Mouse (Mus musculus) urinary bladder, postnatal 14 days (tissue): ENCODE results near the gene Samsn1.
"Not testable (repeated sequence)": the region's sequence is repeated elsewhere in the genome, so short reads cannot be mapped to it uniquely, and the experiment has no call there.

ENCODE experiments used
- DNase-seq: peaks from one replicate; pipeline ENCODE4 v3.0.0; 2021; ENCODE audit warnings: low spot score

Gene Samsn1

DNA sequence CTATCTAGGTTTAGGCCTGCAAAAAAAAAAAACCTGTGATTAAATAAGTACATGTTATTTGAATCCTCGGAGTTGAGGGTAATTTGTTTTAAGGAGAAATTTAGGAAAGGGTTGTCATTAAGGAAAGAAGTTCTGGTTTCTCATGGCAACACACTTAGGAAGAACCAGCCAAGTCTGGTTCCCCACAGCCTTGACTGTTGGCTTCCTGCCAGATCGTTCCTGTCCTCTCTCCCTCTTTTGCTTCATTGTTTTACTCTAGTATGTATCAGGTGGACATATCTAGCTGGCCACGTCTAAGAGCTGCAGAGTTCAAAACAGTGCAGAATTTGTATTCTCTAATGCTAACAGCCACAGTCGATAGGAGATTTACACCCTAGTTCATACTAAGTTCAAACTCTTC, 146.2 kb downstream of the Samsn1 start:
- DNase-seq: no peak

DNA sequence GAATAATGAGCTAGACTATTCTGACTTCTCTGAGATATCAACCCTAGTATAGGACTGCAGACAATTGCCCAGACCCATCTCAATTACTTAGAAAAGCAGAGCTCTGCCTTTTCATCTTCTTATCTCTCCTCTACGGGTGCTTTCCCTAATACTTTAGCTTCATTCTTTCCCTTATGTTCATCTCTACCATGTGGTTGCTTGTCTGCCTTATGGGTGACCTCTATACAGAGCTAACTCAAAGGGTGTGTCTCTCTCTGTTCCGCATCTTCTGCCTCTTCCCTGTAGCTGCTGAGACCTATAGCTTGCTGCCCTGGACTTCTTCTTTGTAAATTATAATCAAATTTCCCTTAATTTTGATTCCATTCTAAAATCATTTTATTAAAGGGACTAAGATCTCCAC, 147.6 kb downstream of the Samsn1 start:
- DNase-seq: no peak

GRCm38 (mm10) chr16:75872241-75872640, 149.8 kb downstream of the Samsn1 start:
- no peak for DNase-seq

DNA sequence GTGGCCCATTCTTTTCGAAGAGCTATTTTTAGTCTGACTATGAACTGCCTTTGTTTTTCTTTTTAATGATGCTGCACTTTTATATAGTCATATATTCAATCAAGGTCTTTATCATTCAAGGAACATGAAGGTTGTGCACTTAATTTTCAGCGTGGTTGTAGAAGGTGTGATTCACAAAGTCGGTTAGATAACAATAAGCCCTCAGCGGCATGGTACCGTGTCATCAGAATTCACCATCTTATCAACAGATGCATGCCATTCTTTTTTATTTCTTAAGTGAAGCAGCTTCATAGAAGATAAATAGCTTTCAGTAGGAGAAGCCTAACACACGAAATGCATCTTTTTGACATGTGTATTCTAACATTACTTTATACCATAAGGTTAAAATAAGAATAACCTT, 154.7 kb downstream of the Samsn1 start:
- no peak for DNase-seq

DNA sequence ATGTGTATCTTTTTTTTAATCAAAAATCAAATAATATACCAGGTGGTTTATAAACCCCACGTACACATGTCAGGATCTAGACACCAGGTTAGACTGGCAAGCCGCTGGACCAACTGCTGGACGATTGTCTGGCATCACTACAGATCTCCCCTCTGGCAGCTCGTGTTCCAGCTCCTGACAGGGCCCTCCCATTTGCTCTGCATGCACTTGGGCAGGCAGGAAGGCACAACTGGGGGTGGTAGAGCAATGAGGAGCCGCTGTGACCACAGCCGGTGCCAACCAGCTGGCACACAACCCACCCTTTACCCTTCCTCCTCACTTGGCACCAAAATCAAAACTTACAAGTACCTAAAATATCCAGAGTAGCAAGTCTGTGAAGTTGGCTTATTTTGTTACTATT, 156.6 kb downstream of the Samsn1 start:
- no peak for DNase-seq

DNA sequence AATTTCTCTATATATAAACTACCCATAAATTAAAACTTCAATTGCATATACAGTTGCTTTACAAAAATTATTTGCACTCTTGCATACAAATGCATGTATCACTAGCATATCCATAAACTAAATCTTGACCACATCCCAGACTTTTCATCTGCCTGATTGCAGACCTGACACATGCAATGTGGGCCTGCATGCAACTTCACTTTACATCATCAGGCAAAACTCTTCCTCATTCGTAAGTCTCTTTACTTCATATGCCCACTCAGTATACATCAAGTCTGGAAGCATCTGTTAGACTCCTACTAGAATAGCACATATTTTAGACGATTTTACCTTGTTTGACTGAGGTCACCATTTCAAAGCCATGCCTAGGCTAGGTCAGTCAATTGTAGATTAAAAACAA, 157.4 kb downstream of the Samsn1 start:
- DNase-seq: no peak

DNA sequence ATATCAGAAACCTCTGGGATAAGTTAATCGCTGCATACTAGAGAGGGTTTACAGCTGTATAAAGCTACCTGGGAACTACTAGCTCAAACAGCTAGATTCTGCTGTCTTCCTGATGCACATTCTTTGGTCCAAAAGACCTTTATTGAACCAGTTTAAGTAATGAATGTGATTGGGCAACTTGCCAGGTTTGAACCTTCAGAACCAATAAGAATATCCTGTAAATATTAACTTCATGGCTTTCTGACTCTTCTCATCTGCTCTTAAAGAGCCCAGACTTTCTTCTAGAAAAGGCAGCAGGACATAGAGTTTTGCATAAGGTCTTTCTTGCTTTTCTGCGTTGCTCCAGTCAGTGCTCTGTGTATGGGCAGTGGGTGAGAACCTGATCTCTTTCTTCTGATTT, 165.7 kb downstream of the Samsn1 start:
- DNase-seq: no peak

GRCm38 (mm10) chr16:75855402-75855801, 166.7 kb downstream of the Samsn1 start:
- DNase-seq: no peak

GRCm38 (mm10) chr16:75853556-75854271, 168.4 kb downstream of the Samsn1 start:
- no peak for DNase-seq

GRCm38 (mm10) chr16:75852485-75852884, 169.6 kb downstream of the Samsn1 start:
- DNase-seq: no peak

DNA sequence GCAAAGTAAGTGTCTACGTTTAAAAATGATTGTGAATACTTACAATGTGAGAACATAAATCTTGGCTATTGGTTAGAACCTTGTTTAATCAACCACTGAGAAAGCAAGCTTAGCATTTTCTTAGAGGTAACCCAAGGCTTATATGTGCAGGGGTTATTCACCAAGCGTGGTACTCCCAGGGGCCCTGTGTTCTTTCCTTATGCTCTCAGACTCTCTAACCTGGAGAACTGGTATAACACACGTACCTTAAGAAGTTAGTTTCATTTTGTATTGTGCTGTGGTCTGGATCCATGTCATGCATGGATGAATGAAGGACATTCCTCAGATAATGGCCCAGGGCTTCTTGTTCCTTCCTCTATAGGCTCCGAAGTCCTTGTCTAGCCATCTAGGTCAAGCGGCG, 173.0 kb downstream of the Samsn1 start:
- DNase-seq: no peak

DNA sequence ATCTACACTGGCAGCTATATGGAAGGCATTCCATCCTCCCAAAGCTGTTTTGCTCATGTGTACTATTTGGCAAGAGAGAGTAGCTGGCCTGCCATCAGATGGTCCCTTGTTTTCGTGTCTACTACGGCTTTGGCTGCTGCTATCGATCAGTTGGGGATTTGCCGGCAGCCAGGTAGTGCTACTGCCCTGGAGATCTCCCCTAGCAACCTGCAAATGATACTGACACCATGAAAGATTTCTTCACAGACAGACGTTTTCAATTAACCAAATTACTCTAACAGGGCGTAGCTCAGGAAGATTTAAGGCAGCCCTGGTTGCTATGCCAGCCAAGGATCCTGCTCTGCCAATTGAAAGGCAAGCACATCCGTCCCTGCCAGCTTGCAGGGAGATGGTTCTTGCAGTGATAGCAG, 178.4 kb downstream of the Samsn1 start:
- DNase-seq: no peak

DNA sequence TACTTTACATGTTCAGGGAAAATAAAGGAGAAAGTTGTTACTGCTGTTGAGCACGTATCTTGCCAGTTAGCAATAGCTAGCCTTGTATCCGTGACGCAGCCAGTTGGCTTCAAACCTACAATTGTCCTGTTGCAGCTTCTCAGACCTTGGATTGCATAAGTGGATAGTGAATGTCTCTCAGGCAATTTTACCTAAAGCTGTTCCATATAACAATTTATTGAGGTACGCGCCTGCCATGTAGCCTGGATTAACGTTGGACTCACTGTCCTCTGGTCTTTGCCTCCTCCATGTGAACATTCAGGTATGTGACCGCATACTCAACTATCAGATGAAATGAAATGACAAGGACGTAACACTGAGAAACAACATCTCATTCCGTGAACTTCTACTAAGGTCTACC, 179.1 kb downstream of the Samsn1 start:
- DNase-seq: no peak

DNA sequence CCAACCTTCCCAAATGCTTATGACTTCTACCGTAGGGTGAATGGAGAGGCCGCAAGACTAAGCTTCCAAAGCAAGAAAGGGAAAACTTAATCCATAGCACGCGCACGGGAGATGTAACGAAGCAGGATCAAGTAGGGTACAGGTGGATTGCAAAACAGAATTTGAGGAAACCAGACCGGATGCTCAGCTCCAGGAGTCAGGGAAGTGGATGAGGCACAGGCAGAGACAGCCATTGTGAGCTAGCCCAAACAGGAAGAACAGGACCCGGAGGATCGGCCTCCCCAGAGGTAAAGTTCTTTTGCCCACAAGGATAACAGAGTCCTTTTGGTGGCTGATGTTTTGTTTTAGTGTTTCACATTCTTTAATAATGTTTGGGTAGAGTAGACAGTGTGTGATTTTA, 179.5 kb downstream of the Samsn1 start:
- DNase-seq: no peak

DNA sequence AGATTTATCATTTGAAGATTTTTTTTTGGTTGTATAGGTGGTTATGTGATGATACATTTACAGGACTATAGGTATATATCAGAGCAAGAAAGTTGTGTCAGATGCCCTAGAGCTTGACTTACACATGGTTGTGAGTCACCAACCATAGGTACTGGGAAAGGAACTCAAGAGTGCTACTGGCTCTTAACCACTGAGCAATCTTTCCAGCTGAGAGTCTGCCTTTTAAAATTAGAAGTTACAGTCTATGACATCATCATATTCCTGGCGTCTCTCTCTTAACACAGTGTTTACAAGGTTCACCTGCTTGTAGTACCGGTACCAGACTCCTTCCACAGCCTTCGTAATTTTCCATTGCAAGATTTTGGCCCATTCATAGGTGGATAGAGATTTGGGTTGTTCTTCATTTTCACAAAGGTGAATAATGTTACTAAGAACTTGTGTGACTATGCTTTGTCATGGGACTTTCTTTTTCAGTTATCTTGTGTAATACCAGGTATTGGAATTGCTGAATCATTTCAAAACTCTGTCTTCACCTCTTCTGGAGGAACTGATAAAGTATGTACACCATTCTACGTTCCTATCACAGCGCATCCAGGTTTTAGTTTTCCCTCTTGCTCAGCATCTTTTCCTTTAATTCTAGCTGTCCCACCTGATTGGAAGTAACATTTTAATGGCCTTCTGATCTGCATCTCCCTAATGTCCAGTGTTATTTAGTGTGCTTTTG, 184.2 kb downstream of the Samsn1 start:
- DNase-seq: no peak

DNA sequence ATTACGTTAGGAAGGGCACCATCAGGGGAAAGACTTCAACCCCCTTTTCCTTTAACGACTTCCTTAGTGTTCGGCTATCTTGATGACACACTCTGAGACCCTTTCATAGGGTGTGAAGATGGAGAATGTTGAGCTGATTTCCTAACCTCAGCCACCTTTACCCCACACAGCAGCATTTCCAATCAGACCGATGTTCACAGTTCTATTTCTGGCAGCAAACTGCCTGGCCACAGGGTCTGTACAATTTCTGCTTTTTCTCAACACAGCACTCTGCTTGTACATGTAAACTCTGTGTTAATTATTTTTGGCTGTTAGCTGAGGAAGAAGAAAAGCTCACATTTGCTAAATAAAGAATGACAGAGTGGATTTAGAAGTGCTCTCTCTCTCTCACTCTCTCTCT, 190.7 kb downstream of the Samsn1 start:
- no peak for DNase-seq

GRCm38 (mm10) chr16:75826949-75827348, 195.1 kb downstream of the Samsn1 start:
- DNase-seq: not testable (repeated sequence)

DNA sequence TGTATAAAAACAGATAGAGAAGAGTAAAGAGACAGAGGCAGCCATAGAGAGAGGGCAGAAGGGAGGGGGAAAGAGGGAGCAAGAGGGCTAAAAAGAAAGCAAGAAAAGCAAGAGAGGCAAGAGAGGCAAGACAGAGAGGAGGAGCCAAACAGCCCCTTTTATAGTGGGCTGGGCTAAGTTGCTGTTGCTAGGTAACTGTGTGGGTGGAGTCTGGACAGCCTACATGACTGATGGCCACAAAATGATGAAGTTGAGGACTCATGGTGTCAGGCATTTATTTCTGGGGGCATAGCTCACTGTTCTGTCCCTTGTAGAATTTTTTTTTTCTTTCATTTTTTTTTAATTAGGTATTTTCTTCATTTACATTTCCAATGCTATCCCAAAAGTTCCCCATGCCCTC, 195.6 kb downstream of the Samsn1 start:
- DNase-seq: no peak

DNA sequence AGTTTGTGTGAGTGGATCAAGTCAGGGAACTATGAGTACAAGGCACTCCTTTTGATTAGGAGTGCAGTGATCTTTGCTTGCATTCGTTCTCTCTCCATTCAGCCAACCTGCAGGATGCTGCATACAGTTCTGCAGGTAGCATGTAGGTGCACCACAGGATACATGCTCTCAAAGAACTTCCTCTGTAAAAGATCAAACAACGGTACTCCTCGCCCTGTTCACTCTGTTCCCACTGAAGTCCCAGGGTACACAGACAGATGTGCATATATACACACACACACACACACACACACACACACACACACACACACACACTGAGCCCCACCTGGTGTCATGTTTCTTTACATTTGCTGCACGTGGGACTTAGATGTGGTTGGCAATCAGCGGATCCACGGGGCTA, 198.9 kb downstream of the Samsn1 start:
- no peak for DNase-seq

DNA sequence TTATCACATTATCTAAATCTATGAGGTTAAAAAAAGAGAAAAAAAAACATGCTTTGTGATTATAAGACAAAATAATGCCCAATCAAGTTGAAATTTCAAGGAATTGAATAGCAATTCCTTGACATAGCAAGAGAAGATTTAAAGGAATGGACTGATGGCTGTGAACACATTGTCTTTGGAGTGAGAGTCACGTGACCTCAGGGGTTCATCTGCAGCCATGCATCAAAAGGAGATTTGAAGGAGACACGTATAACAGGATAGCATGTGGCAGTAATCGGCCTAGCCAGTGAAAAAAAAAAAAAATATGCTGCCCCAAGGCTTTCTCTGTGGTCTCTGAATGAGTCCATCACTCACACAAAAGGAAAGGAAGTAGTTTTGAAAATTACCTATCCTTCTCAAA, 201.1 kb downstream of the Samsn1 start:
- DNase-seq: no peak
